ENCODE assay signal across 28 mouse cellular contexts in the genomic region with DNA sequence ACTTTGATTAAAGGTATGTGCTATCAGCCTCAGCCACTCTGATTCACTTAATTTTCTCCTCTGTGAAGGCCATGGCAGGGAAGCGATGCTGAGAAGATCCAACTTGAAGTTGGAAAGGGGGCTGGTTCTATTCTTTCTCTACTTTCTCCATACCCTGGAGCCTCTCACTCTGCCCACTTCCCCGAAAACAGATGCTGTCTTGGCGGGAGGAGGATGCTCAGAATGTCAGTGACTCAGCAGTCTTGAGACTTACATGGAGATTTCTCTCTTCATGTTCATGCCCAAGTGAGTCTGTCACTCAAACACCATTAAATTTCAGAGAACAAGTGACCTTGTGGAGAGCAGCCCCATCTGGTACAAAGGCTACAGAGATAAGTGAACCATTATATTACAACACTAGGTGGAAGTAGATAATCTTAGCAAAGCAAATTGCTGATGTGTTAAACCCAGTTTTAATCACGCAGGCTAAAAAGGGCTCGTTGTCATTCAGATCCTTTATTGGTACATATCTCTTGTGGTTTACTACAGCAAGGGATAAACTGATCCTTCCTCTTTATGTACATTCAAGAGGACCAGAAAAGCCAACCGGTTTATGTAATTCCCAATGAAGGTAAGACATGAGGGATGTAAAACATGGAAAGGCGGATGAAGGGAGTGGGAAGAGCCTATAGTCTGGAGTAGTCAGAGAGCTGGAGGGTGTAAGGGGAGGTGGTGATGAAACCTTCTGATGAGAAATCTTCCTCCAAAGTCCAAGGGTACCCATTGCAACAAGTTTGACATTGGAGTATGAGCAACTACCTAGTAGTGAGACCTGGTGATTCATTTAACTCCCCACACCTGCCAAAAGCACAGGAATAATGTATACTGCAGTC. TPM values are rescaled to one million over a fixed set of nuclear protein-coding genes. Genes with fewer than 3 reads are reported as not detected.
A peak's percentile ranks its signal among the peaks of the same experiment; 100 is the strongest.
DNase-seq lines count a peak whose midpoint lies in the region; TF ChIP-seq lines count a peak whose summit lies in the region.
"Had no signal": no experiment of that assay in that cellular context is flagged by ENCODE, and none has a peak within 500 bp of the region (broad histone marks: within the 10 kb centered on the region; RNA-seq: fewer than 3 reads in every experiment).

No protein-coding gene starts in this region.

- no peak for TF ChIP-seq CTCF in layer of hippocampus, adult 2 months (conservative IDR thresholded peaks at IDR 0.05)

- peak; percentile 24 to 74 for DNase-seq in frontal cortex, adult 2 months (ENCODE audit: extremely low spot score in 1 of 2, low spot score in 1 of 2)
- DNase-seq in frontal cortex, postnatal 10 days (ENCODE audit: low spot score in 2 of 2): no peak
- DNase-seq in left cerebral cortex, adult 11 months (ENCODE audit: low spot score): peak; percentile 7
- DNase-seq in left cerebral cortex, postnatal 10 days (ENCODE audit: extremely low spot score in 1 of 2, low spot score in 2 of 2): no peak
- peak; percentile 17 to 34 for DNase-seq in left cerebral cortex, postnatal 14 days (ENCODE audit: low spot score in 2 of 2)
- peak; percentile 55 for DNase-seq in telencephalon, adult 2 months (ENCODE audit: low read depth, low spot score)
- DNase-seq in B cell, adult 2 months: no peak
- DNase-seq in layer of hippocampus, adult 2 months (ENCODE audit: low spot score in 2 of 2): no peak
- DNase-seq: adrenal gland, postnatal 25 days; cerebellum, adult 11-12 months; cerebellum, postnatal 36 days; forebrain, postnatal 0 days; gastrocnemius, postnatal 14 days; heart, adult 18-20 months; layer of hippocampus, adult 9-11 months; lung, adult 2 months; lung, postnatal 4 days; spleen, adult 18-20 months; thymus, adult 18-20 months; thymus, postnatal 4 days had no signal

- no peak overlapping the region for H3K27ac ChIP-seq in layer of hippocampus, adult 2 months
- H3K27ac ChIP-seq: embryonic facial prominence, embryonic 15.5 days; heart, embryonic 13.5 days; hindbrain, embryonic 13.5 days; kidney, embryonic 15.5 days had no signal

- intact Hi-C loops in left cerebral cortex, postnatal 10 days (cut with DNase I): no loop called here
- intact Hi-C loops in left cerebral cortex, postnatal 14 days (cut with DNase I): no loop called here

- H3K4me3 ChIP-seq in layer of hippocampus, adult 2 months: no peak overlapping the region
- H3K4me3 ChIP-seq: embryonic facial prominence, embryonic 15.5 days; heart, embryonic 13.5 days; hindbrain, embryonic 13.5 days; kidney, embryonic 15.5 days had no signal

RNA-seq across cellular contexts. Expression of gene ccdc198, which starts 38.7 kb away (rescaled TPM):
- 0.12 TPM in 1 of 2 replicates, not detected in the other for polyA plus RNA-seq in frontal cortex, adult 2 months (2012; rRNA removed)
- total RNA-seq in left cerebral cortex, postnatal 10 days (2021): not detected
- total RNA-seq in left cerebral cortex, postnatal 14 days (2021): not detected
- not detected for total RNA-seq in layer of hippocampus, adult 2 months (2021)
- total RNA-seq: adrenal gland, postnatal 25 days; forebrain, postnatal 0 days; gastrocnemius, postnatal 14 days; heart, adult 18-20 months; heart, postnatal 25 days; midbrain, postnatal 0 days; neutrophil, adult 5-6 weeks had no signal
- polyA plus RNA-seq: embryonic facial prominence, embryonic 15.5 days; G1E; lung, adult 2 months; midbrain, postnatal 0 days had no signal

Comparison
In these comparisons a context has a peak if more than half of its experiments do, and no peak if none do; other contexts are left out.
1. DNase-seq: peak in frontal cortex, adult 2 months (2 of 2), left cerebral cortex, adult 11 months (single experiment), left cerebral cortex, postnatal 14 days (2 of 2) and telencephalon, adult 2 months (single experiment); none in frontal cortex, postnatal 10 days (0 of 2), left cerebral cortex, postnatal 10 days (0 of 2), B cell, adult 2 months (0 of 2) and layer of hippocampus, adult 2 months (0 of 2).